Mouse (Mus musculus) cortical plate, adult 2 months (tissue): ENCODE measurements around the gene 2310034G01Rik.

ENCODE experiments used
- CTCF ChIP-seq: fragments of 200-500 bp; IDR thresholded peaks from 2 replicates; pipeline ENCODE4 v1.5.1; 2011; ENCODE audit warnings: mild to moderate bottlenecking, control low read depth, low read length; ENCODE audit not compliant: insufficient read depth; ENCODE audit errors: extremely low read depth
- POLR2A ChIP-seq: fragments of 200-500 bp; IDR thresholded peaks from 2 replicates; pipeline ENCODE4 v1.6.1; 2011; ENCODE audit warnings: mild to moderate bottlenecking, low read length, control low read depth; ENCODE audit not compliant: insufficient read depth; ENCODE audit errors: extremely low read depth

GRCm38 (mm10) chr19:46338942-46339286 lies 11.2 kb downstream of the 2310034G01Rik start:
- TF ChIP-seq POLR2A (no peak), CTCF (no peak)
